Mouse (Mus musculus) lung, postnatal 0 days (tissue): ENCODE results near the gene Cplx3.

Source experiments
- CTCF ChIP-seq: IDR thresholded peaks from 2 replicates; pipeline ENCODE4 v1.5.1; 2016; ENCODE audit warnings: antibody characterized with exemption, mild to moderate bottlenecking
- EP300 ChIP-seq: IDR thresholded peaks from 2 replicates; pipeline ENCODE4 v1.6.1; 2016; ENCODE audit warnings: antibody characterized with exemption, mild to moderate bottlenecking, control low read depth

DNA sequence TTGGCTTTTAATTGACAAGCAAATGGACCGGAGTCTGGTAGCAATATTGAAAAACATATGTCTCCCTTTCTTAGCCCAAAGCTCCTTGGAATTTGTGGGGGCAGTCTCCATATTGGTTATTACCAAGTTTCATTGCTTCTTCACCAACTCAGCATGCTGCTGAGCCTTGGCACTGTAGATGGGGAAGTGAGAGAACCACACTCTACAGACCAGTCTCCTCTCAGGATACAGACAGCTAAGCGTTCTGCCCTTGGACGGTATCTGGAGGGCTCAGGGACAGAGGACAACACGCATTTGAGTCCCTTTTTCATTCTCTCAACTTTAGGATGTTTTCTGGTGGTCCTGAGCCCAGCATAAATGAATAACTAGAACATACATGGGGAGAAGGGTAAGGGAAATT, 47.5 kb downstream of the Cplx3 start:
- TF ChIP-seq CTCF (no peak), EP300 (no peak)
